Mouse (Mus musculus) forebrain, embryonic 12.5 days (tissue): ENCODE data around the gene Glis3. TPM values are rescaled to one million over a fixed set of nuclear protein-coding genes. Genes with fewer than 3 reads are reported as not detected.
A peak's percentile ranks its signal among the peaks of the same experiment; 100 is the strongest.

Experiments
- ATAC-seq: fragments of 200-750 bp; cut with Nextera tagmentation; 2 replicates; pipeline ENCODE4 v1.8.0; 2017; ENCODE audit warnings: moderate TSS enrichment; ENCODE audit not compliant: low FRiP score
- H3K27ac ChIP-seq: fragments of 300-500 bp; sonication (generic); 2 replicates; pipeline ENCODE4 v1.5.1; 2016; ENCODE audit warnings: mild to moderate bottlenecking
- H3K27me3 ChIP-seq: fragments of 300-500 bp; sonication (generic); 2 replicates; pipeline ENCODE4 v1.6.1; 2016; ENCODE audit warnings: mild to moderate bottlenecking
- H3K36me3 ChIP-seq: fragments of 300-500 bp; sonication (generic); replicated peaks from 2 replicates; pipeline ENCODE4 v1.6.1; 2016; ENCODE audit warnings: mild to moderate bottlenecking
- H3K4me1 ChIP-seq: fragments of 300-500 bp; sonication (generic); 2 replicates; pipeline ENCODE4 v1.6.1; 2016
- H3K4me2 ChIP-seq: fragments of 300-500 bp; sonication (generic); 2 replicates; pipeline ENCODE4 v1.6.1; 2016; ENCODE audit warnings: mild to moderate bottlenecking, moderate library complexity
- H3K4me3 ChIP-seq: fragments of 300-500 bp; sonication (generic); replicated peaks from 2 replicates; pipeline ENCODE4 v1.5.1; 2016; ENCODE audit warnings: mild to moderate bottlenecking
- H3K9ac ChIP-seq: fragments of 300-500 bp; sonication (generic); 2 replicates; pipeline ENCODE4 v1.6.1; 2016; ENCODE audit warnings: mild to moderate bottlenecking
- H3K9me3 ChIP-seq: fragments of 300-500 bp; sonication (generic); 2 replicates; pipeline ENCODE4 v1.6.1; 2016
- WGBS: fragments of 180-500 bp; shearing (Covaris S2); methylation state at CpG from one replicate; pipeline ENCODE4 v1.1.7; 2016; 5-methylcytosine and 5-hydroxymethylcytosine counted together
- polyA plus RNA-seq: library from polyadenylated mRNA; unstranded; fragments of >200 nt; fragmentation: Nextera tagmentation; extraction: Ambion mirVana; gene quantifications from 2 replicates; pipeline ENCODE4 v1.2.1, GENCODE M21; 2016

Gene Glis3
- polyA plus RNA-seq, 1 experiment from 2014 or later: 2.6 TPM

- Histone ChIP-seq H3K4me2 (no peak overlapping the region; the same call in 1 of the 2 replicates), H3K36me3 (no peaks in the 10 kb centered on the region), H3K9ac (no peak overlapping the region), H3K4me1 (peaks cover 37% of the 10 kb centered on the region), H3K4me3 (no peak overlapping the region), H3K9me3 (no peaks in the 10 kb centered on the region), H3K27ac (peak overlapping the region; percentile 68; the same call in 1 of the 2 replicates), H3K27me3 (peaks cover 4% of the 10 kb centered on the region; the same call in 1 of the 2 replicates)
- WGBS: 26% methylated on average over 10 of the region's 10 CpGs
- peak; percentile 93 for ATAC-seq
Observed at GRCm38 (mm10) chr19:28382168-28382911, 297.5 kb downstream of the Glis3 start.

- no peak overlapping the region for H3K4me2 ChIP-seq
- H3K27me3 ChIP-seq: peaks cover 11% of the 10 kb centered on the region
- H3K9me3 ChIP-seq: no peaks in the 10 kb centered on the region
- no peak overlapping the region for H3K4me3 ChIP-seq
- no peaks in the 10 kb centered on the region for H3K36me3 ChIP-seq
- peaks cover 37% of the 10 kb centered on the region for H3K4me1 ChIP-seq
- no peak; the same call in 1 of the 2 replicates for ATAC-seq
- H3K9ac ChIP-seq: no peak overlapping the region
- H3K27ac ChIP-seq: peak overlapping the region; percentile 68
- WGBS: 51% methylated on average over 9 of the region's 9 CpGs
Observed at GRCm38 (mm10) chr19:28381441-28381840, 298.4 kb downstream of the Glis3 start.

- H3K9ac ChIP-seq: no peak overlapping the region
- H3K27me3 ChIP-seq: peaks cover 15% of the 10 kb centered on the region
Observed at GRCm38 (mm10) chr19:28380691-28381262, 299.1 kb downstream of the Glis3 start.

GRCm38 (mm10) chr19:28377788-28378295 lies 302.0 kb downstream of the Glis3 start:
- Histone ChIP-seq H3K4me3 (no peak overlapping the region), H3K36me3 (no peaks in the 10 kb centered on the region), H3K9ac (no peak overlapping the region), H3K4me1 (peaks cover 31% of the 10 kb centered on the region), H3K27me3 (peaks cover 25% of the 10 kb centered on the region), H3K27ac (no peak overlapping the region), H3K4me2 (no peak overlapping the region), H3K9me3 (no peaks in the 10 kb centered on the region)
- WGBS: 80% methylated on average over 5 of the region's 5 CpGs
- ATAC-seq: no peak

More at GRCm38 (mm10) chr19:28380691-28381262, 299.1 kb downstream of the Glis3 start:
- 33% methylated on average over 9 of the region's 9 CpGs for WGBS
- H3K9me3 ChIP-seq: no peaks in the 10 kb centered on the region
- H3K27ac ChIP-seq: peak overlapping the region; percentile 9; the same call in 1 of the 2 replicates
- H3K36me3 ChIP-seq: no peaks in the 10 kb centered on the region
- H3K4me2 ChIP-seq: no peak overlapping the region
- peaks cover 37% of the 10 kb centered on the region for H3K4me1 ChIP-seq
- ATAC-seq: peak; percentile 27; the same call in 1 of the 2 replicates
- H3K4me3 ChIP-seq: no peak overlapping the region

- no peaks in the 10 kb centered on the region for H3K9me3 ChIP-seq
- H3K27me3 ChIP-seq: peaks cover 29% of the 10 kb centered on the region
- no peak overlapping the region for H3K4me2 ChIP-seq
- 71% methylated on average over 1 of the region's 1 CpGs for WGBS
- no peak overlapping the region for H3K4me3 ChIP-seq
- peaks cover 17% of the 10 kb centered on the region for H3K4me1 ChIP-seq
- H3K36me3 ChIP-seq: no peaks in the 10 kb centered on the region
- H3K27ac ChIP-seq: no peak overlapping the region
- no peak overlapping the region for H3K9ac ChIP-seq
- no peak for ATAC-seq
Observed at GRCm38 (mm10) chr19:28376401-28376800, 303.5 kb downstream of the Glis3 start.

- Histone ChIP-seq H3K27me3 (peaks cover 29% of the 10 kb centered on the region), H3K4me3 (no peak overlapping the region), H3K9me3 (no peaks in the 10 kb centered on the region), H3K9ac (no peak overlapping the region), H3K27ac (no peak overlapping the region), H3K36me3 (no peaks in the 10 kb centered on the region), H3K4me1 (peaks cover 10% of the 10 kb centered on the region), H3K4me2 (no peak overlapping the region)
- ATAC-seq: no peak
- WGBS: 88% methylated on average over 2 of the region's 2 CpGs
Observed at GRCm38 (mm10) chr19:28375746-28376145, 304.1 kb downstream of the Glis3 start.

GRCm38 (mm10) chr19:28374524-28374923 lies 305.4 kb downstream of the Glis3 start:
- peak; percentile 36; the same call in 1 of the 2 replicates for ATAC-seq
- H3K4me1 ChIP-seq: peaks cover 4% of the 10 kb centered on the region; the same call in 1 of the 2 replicates
- H3K9ac ChIP-seq: no peak overlapping the region
- no peaks in the 10 kb centered on the region for H3K9me3 ChIP-seq
- peaks cover 32% of the 10 kb centered on the region for H3K27me3 ChIP-seq
- H3K36me3 ChIP-seq: no peaks in the 10 kb centered on the region
- no peak overlapping the region for H3K4me2 ChIP-seq
- WGBS: 22% methylated on average over 2 of the region's 2 CpGs
- H3K27ac ChIP-seq: no peak overlapping the region
- H3K4me3 ChIP-seq: no peak overlapping the region

- no peak overlapping the region for H3K9ac ChIP-seq
- H3K27me3 ChIP-seq: peaks cover 21% of the 10 kb centered on the region
- no peaks in the 10 kb centered on the region for H3K36me3 ChIP-seq
- H3K4me2 ChIP-seq: no peak overlapping the region
- H3K4me3 ChIP-seq: no peak overlapping the region
- ATAC-seq: no peak
- 44% methylated on average over 4 of the region's 4 CpGs for WGBS
- no peak overlapping the region for H3K27ac ChIP-seq
- H3K4me1 ChIP-seq: no peaks in the 10 kb centered on the region
- no peaks in the 10 kb centered on the region for H3K9me3 ChIP-seq
Observed at GRCm38 (mm10) chr19:28368215-28368614, 311.7 kb downstream of the Glis3 start.

GRCm38 (mm10) chr19:28367274-28367673 lies 312.6 kb downstream of the Glis3 start:
- ATAC-seq: no peak
- Histone ChIP-seq H3K9ac (no peak overlapping the region), H3K27me3 (peaks cover 17% of the 10 kb centered on the region), H3K27ac (no peak overlapping the region), H3K36me3 (no peaks in the 10 kb centered on the region), H3K4me3 (no peak overlapping the region), H3K4me1 (no peaks in the 10 kb centered on the region), H3K4me2 (no peak overlapping the region), H3K9me3 (no peaks in the 10 kb centered on the region)
- 93% methylated on average over 6 of the region's 6 CpGs for WGBS

GRCm38 (mm10) chr19:28366766-28367165 lies 313.1 kb downstream of the Glis3 start:
- H3K9ac ChIP-seq: no peak overlapping the region
- WGBS: 82% methylated on average over 1 of the region's 1 CpGs
- no peak overlapping the region for H3K4me3 ChIP-seq
- H3K4me1 ChIP-seq: no peaks in the 10 kb centered on the region
- H3K27me3 ChIP-seq: peaks cover 17% of the 10 kb centered on the region
- no peaks in the 10 kb centered on the region for H3K36me3 ChIP-seq
- H3K4me2 ChIP-seq: no peak overlapping the region
- no peaks in the 10 kb centered on the region for H3K9me3 ChIP-seq
- ATAC-seq: no peak
- no peak overlapping the region for H3K27ac ChIP-seq

- 22% methylated on average over 7 of the region's 7 CpGs for WGBS
- peak; percentile 63; the same call in 1 of the 2 replicates for ATAC-seq
Observed at GRCm38 (mm10) chr19:28365897-28366296, 314.0 kb downstream of the Glis3 start.

GRCm38 (mm10) chr19:28360884-28361283 lies 319.0 kb downstream of the Glis3 start:
- Histone ChIP-seq H3K9me3 (no peaks in the 10 kb centered on the region), H3K9ac (no peak overlapping the region), H3K27ac (no peak overlapping the region), H3K4me1 (no peaks in the 10 kb centered on the region), H3K27me3 (peaks cover 1% of the 10 kb centered on the region; the same call in 1 of the 2 replicates), H3K4me3 (no peak overlapping the region), H3K4me2 (no peak overlapping the region), H3K36me3 (no peaks in the 10 kb centered on the region)
- 92% methylated on average over 4 of the region's 4 CpGs for WGBS
- ATAC-seq: no peak

More at GRCm38 (mm10) chr19:28365897-28366296, 314.0 kb downstream of the Glis3 start:
- H3K4me1 ChIP-seq: no peaks in the 10 kb centered on the region
- H3K36me3 ChIP-seq: no peaks in the 10 kb centered on the region
- H3K27ac ChIP-seq: no peak overlapping the region
- H3K27me3 ChIP-seq: peaks cover 17% of the 10 kb centered on the region
- H3K4me2 ChIP-seq: no peak overlapping the region
- no peaks in the 10 kb centered on the region for H3K9me3 ChIP-seq
- H3K4me3 ChIP-seq: no peak overlapping the region
- no peak overlapping the region for H3K9ac ChIP-seq
